Mouse (Mus musculus) erythroid progenitor cell, adult 5-6 weeks (primary cell): ENCODE data around the gene Tmprss9. TPM values are rescaled to one million over a fixed set of nuclear protein-coding genes. Genes with fewer than 3 reads are reported as not detected.

Experiments used
- total RNA-seq, 2 experiments: library from RNA; stranded (forward) in 1 of 2; stranded (reverse) in 1 of 2; fragments of 150-400 nt in 1 of 2; fragments of 186-747, 209-891 nt in 1 of 2; gene quantifications; 2 replicates each; pipeline versions ENCODE4 v1.2.3 to v1.2.4; 2015 to 2017; ENCODE audit warnings: low replicate concordance in 2 of 2

Tmprss9 gene
- total RNA-seq, 2 experiments from 2014 or later, result 0.30 TPM; not detected in 1

Other genes with a start within 250 kb of the Tmprss9 start
- 31.4 and 58.0 TPM in 2 replicates for gene Csnk1g2, start 249.0 kb upstream of the Tmprss9 start, total RNA-seq (2015; ENCODE audit: low replicate concordance)
- gene Csnk1g2, start 249.0 kb upstream of the Tmprss9 start, total RNA-seq (2017; ENCODE audit: low replicate concordance), result 50.1 and 62.4 TPM in 2 replicates
- 2.9 and 3.8 TPM in 2 replicates for gene Btbd2, start 214.8 kb upstream of the Tmprss9 start, total RNA-seq (2015; ENCODE audit: low replicate concordance)
- 9.2 and 25.3 TPM in 2 replicates for gene Btbd2, start 214.8 kb upstream of the Tmprss9 start, total RNA-seq (2017; ENCODE audit: low replicate concordance)
- 78.2 and 83.0 TPM in 2 replicates for gene Mknk2, start 193.7 kb upstream of the Tmprss9 start, total RNA-seq (2015; ENCODE audit: low replicate concordance)
- gene Mknk2, start 193.7 kb upstream of the Tmprss9 start, total RNA-seq (2017; ENCODE audit: low replicate concordance), result 49.4 and 67.6 TPM in 2 replicates
- 19.5 and 32.3 TPM in 2 replicates for gene Mob3a, start 169.9 kb upstream of the Tmprss9 start, total RNA-seq (2015; ENCODE audit: low replicate concordance)
- gene Mob3a, start 169.9 kb upstream of the Tmprss9 start, total RNA-seq (2017; ENCODE audit: low replicate concordance), result 9.0 and 25.7 TPM in 2 replicates
- gene Izumo4, start 169.7 kb upstream of the Tmprss9 start, total RNA-seq (2015; ENCODE audit: low replicate concordance), result 21.4 and 36.4 TPM in 2 replicates
- 3.3 and 3.8 TPM in 2 replicates for gene Izumo4, start 169.7 kb upstream of the Tmprss9 start, total RNA-seq (2017; ENCODE audit: low replicate concordance)
- 42.8 and 69.6 TPM in 2 replicates for gene Ap3d1, start 129.6 kb upstream of the Tmprss9 start, total RNA-seq (2015; ENCODE audit: low replicate concordance)
- 66.0 and 111 TPM in 2 replicates for gene Ap3d1, start 129.6 kb upstream of the Tmprss9 start, total RNA-seq (2017; ENCODE audit: low replicate concordance)
- 69.6 and 105 TPM in 2 replicates for gene Dot1l, start 116.6 kb upstream of the Tmprss9 start, total RNA-seq (2015; ENCODE audit: low replicate concordance)
- 51.7 and 61.7 TPM in 2 replicates for gene Dot1l, start 116.6 kb upstream of the Tmprss9 start, total RNA-seq (2017; ENCODE audit: low replicate concordance)
- gene Sf3a2, start 73.7 kb upstream of the Tmprss9 start, total RNA-seq (2015; ENCODE audit: low replicate concordance), result 34.2 and 48.6 TPM in 2 replicates
- 16.8 and 18.1 TPM in 2 replicates for gene Sf3a2, start 73.7 kb upstream of the Tmprss9 start, total RNA-seq (2017; ENCODE audit: low replicate concordance)
- gene Plekhj1, start 73.2 kb upstream of the Tmprss9 start, total RNA-seq (2015; ENCODE audit: low replicate concordance), result 71.0 and 81.7 TPM in 2 replicates
- 18.9 and 38.1 TPM in 2 replicates for gene Plekhj1, start 73.2 kb upstream of the Tmprss9 start, total RNA-seq (2017; ENCODE audit: low replicate concordance)
- not detected in 2 replicates for gene Amh, start 66.6 kb upstream of the Tmprss9 start, total RNA-seq (2015; ENCODE audit: low replicate concordance)
- gene Amh, start 66.6 kb upstream of the Tmprss9 start, total RNA-seq (2017; ENCODE audit: low replicate concordance), result not detected in 2 replicates
- gene Jsrp1, start 58.4 kb upstream of the Tmprss9 start, total RNA-seq (2015; ENCODE audit: low replicate concordance), result not detected in 2 replicates
- gene Jsrp1, start 58.4 kb upstream of the Tmprss9 start, total RNA-seq (2017; ENCODE audit: low replicate concordance), result not detected in 2 replicates
- 1,470 and 1,566 TPM in 2 replicates for gene Oaz1, start 45.2 kb upstream of the Tmprss9 start, total RNA-seq (2015; ENCODE audit: low replicate concordance)
- 158 and 259 TPM in 2 replicates for gene Oaz1, start 45.2 kb upstream of the Tmprss9 start, total RNA-seq (2017; ENCODE audit: low replicate concordance)
- gene Lingo3, start 27.8 kb upstream of the Tmprss9 start, total RNA-seq (2015; ENCODE audit: low replicate concordance), result not detected in 2 replicates
- gene Lingo3, start 27.8 kb upstream of the Tmprss9 start, total RNA-seq (2017; ENCODE audit: low replicate concordance), result not detected in 2 replicates
- gene Lsm7, start 16.6 kb upstream of the Tmprss9 start, total RNA-seq (2015; ENCODE audit: low replicate concordance), result 24.7 and 54.4 TPM in 2 replicates
- 75.3 and 78.9 TPM in 2 replicates for gene Lsm7, start 16.6 kb upstream of the Tmprss9 start, total RNA-seq (2017; ENCODE audit: low replicate concordance)
- gene Sppl2b, start 16.6 kb upstream of the Tmprss9 start, total RNA-seq (2015; ENCODE audit: low replicate concordance), result 262 and 270 TPM in 2 replicates
- gene Sppl2b, start 16.6 kb upstream of the Tmprss9 start, total RNA-seq (2017; ENCODE audit: low replicate concordance), result 283 and 322 TPM in 2 replicates
- gene Timm13, start 29.1 kb downstream of the Tmprss9 start, total RNA-seq (2015; ENCODE audit: low replicate concordance), result 17.6 and 32.1 TPM in 2 replicates
- gene Timm13, start 29.1 kb downstream of the Tmprss9 start, total RNA-seq (2017; ENCODE audit: low replicate concordance), result 3.7 and 7.6 TPM in 2 replicates
- gene Lmnb2, start 46.4 kb downstream of the Tmprss9 start, total RNA-seq (2015; ENCODE audit: low replicate concordance), result 0.36 and 1.3 TPM in 2 replicates
- 7.3 and 9.0 TPM in 2 replicates for gene Lmnb2, start 46.4 kb downstream of the Tmprss9 start, total RNA-seq (2017; ENCODE audit: low replicate concordance)
- 1.3 and 1.8 TPM in 2 replicates for gene Gadd45b, start 58.2 kb downstream of the Tmprss9 start, total RNA-seq (2015; ENCODE audit: low replicate concordance)
- gene Gadd45b, start 58.2 kb downstream of the Tmprss9 start, total RNA-seq (2017; ENCODE audit: low replicate concordance), result 3.6 and 9.2 TPM in 2 replicates
- gene Gng7, start 143.1 kb downstream of the Tmprss9 start, total RNA-seq (2015; ENCODE audit: low replicate concordance), result not detected in 2 replicates
- gene Gng7, start 143.1 kb downstream of the Tmprss9 start, total RNA-seq (2017; ENCODE audit: low replicate concordance), result 0.38 and 0.90 TPM in 2 replicates
- gene Diras1, start 153.8 kb downstream of the Tmprss9 start, total RNA-seq (2015; ENCODE audit: low replicate concordance), result not detected in 2 replicates
- gene Diras1, start 153.8 kb downstream of the Tmprss9 start, total RNA-seq (2017; ENCODE audit: low replicate concordance), result not detected in 2 replicates
- 4.3 and 7.1 TPM in 2 replicates for gene Slc39a3, start 165.6 kb downstream of the Tmprss9 start, total RNA-seq (2015; ENCODE audit: low replicate concordance)
- 1.2 and 4.2 TPM in 2 replicates for gene Slc39a3, start 165.6 kb downstream of the Tmprss9 start, total RNA-seq (2017; ENCODE audit: low replicate concordance)
- 13.0 and 22.2 TPM in 2 replicates for gene Sgta, start 188.3 kb downstream of the Tmprss9 start, total RNA-seq (2015; ENCODE audit: low replicate concordance)
- 13.8 and 16.6 TPM in 2 replicates for gene Sgta, start 188.3 kb downstream of the Tmprss9 start, total RNA-seq (2017; ENCODE audit: low replicate concordance)
- gene Thop1, start 198.2 kb downstream of the Tmprss9 start, total RNA-seq (2015; ENCODE audit: low replicate concordance), result 2.9 and 4.3 TPM in 2 replicates
- 3.2 and 22.8 TPM in 2 replicates for gene Thop1, start 198.2 kb downstream of the Tmprss9 start, total RNA-seq (2017; ENCODE audit: low replicate concordance)
- gene Creb3l3, start 227.0 kb downstream of the Tmprss9 start, total RNA-seq (2015; ENCODE audit: low replicate concordance), result not detected in 2 replicates
- not detected in 2 replicates for gene Creb3l3, start 227.0 kb downstream of the Tmprss9 start, total RNA-seq (2017; ENCODE audit: low replicate concordance)
- 36.4 and 39.4 TPM in 2 replicates for gene Map2k2, start 234.1 kb downstream of the Tmprss9 start, total RNA-seq (2015; ENCODE audit: low replicate concordance)
- gene Map2k2, start 234.1 kb downstream of the Tmprss9 start, total RNA-seq (2017; ENCODE audit: low replicate concordance), result 54.0 and 71.5 TPM in 2 replicates